ENCODE assay signal across 23 mouse cellular contexts in the genomic region with DNA sequence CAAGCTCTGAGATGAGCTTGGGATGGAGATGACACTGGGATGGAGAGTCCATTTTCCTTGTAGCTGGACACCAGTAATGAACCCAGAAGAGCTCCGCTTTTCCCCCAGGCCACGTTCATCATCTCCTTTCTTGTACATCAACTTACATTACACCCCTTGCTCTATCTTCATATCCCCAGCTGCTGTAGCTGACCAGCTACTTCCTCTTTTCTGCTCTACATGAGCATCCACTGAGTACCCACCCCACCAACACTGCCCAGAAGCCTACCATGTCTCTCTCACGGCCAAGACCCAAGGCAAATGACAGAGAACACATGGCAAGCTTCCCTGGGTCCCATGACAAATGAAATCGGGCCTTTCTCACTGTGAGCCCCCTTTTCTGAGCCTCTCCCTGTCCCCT.
A peak's percentile ranks its signal among the peaks of the same experiment; 100 is the strongest.
DNase-seq lines count a peak whose midpoint lies in the region; ATAC-seq and TF ChIP-seq lines count a peak whose summit lies in the region.
"Had no signal": no experiment of that assay in that cellular context is flagged by ENCODE, and none has a peak within 500 bp of the region (broad histone marks: within the 10 kb centered on the region; RNA-seq: fewer than 3 reads in every experiment).

No protein-coding gene starts in this region.

- peak; percentile 87 for ATAC-seq in common myeloid progenitor, adult 5-6 weeks (replicated peaks; ENCODE audit: low read depth, poor library complexity, severe bottlenecking)
- ATAC-seq in granulocyte monocyte progenitor cell, adult 5-6 weeks (replicated peaks; ENCODE audit: poor library complexity, severe bottlenecking), result peak; percentile 69
- ATAC-seq: intestine, embryonic 16.5 days; Patski had no signal

- no peaks in the 10 kb centered on the region for H3K27me3 ChIP-seq in forebrain, embryonic 10.5 days (ENCODE audit: poor library complexity, severe bottlenecking)
- H3K27me3 ChIP-seq: CH12.LX; heart, embryonic 12.5 days; heart, embryonic 15.5 days; hindbrain, embryonic 12.5 days; hindbrain, embryonic 15.5 days; Patski had no signal

- no peaks in the 10 kb centered on the region for H3K36me3 ChIP-seq in forebrain, embryonic 10.5 days (replicated peaks)
- H3K36me3 ChIP-seq: G1E; heart, embryonic 12.5 days; heart, embryonic 15.5 days; hindbrain, embryonic 12.5 days; hindbrain, embryonic 15.5 days had no signal

- peaks cover 19% of the 10 kb centered on the region for H3K4me1 ChIP-seq in forebrain, embryonic 10.5 days
- H3K4me1 ChIP-seq: heart, embryonic 12.5 days; heart, embryonic 15.5 days had no signal

- H3K4me3 ChIP-seq in layer of hippocampus, adult 2 months, result no peak overlapping the region
- no peak overlapping the region for H3K4me3 ChIP-seq in forebrain, embryonic 10.5 days
- H3K4me3 ChIP-seq: gastrocnemius, adult 2 months; heart, embryonic 12.5 days; heart, embryonic 15.5 days; hindbrain, embryonic 12.5 days; hindbrain, embryonic 15.5 days had no signal

- 91% methylated on average over 4 of the region's 4 CpGs for WGBS in forebrain, embryonic 10.5 days

- DNase-seq in layer of hippocampus, adult 2 months (ENCODE audit: low spot score in 2 of 2), result no peak
- no peak for DNase-seq in layer of hippocampus, postnatal 25 days (ENCODE audit: extremely low spot score in 1 of 2, low spot score in 1 of 2)
- no peak for DNase-seq in forebrain, embryonic 10.5 days (ENCODE audit: extremely low spot score, low spot score)
- DNase-seq in ovary, postnatal 10 days (ENCODE audit: low spot score), result no peak
- DNase-seq: adrenal gland, postnatal 14 days; B cell, adult 2 months; cerebellum, adult 11 months; cerebellum, postnatal 25 days; forebrain, postnatal 0 days; gastrocnemius, adult 2 months; gastrocnemius, postnatal 14 days; heart, adult 18-20 months; heart, postnatal 36 days had no signal

- H3K9me3 ChIP-seq in forebrain, embryonic 10.5 days, result no peaks in the 10 kb centered on the region
- H3K9me3 ChIP-seq: heart, embryonic 12.5 days; heart, embryonic 15.5 days; hindbrain, embryonic 12.5 days; hindbrain, embryonic 15.5 days had no signal

- peak overlapping the region; percentile 88 for H3K27ac ChIP-seq in layer of hippocampus, adult 2 months
- no peak overlapping the region for H3K27ac ChIP-seq in forebrain, embryonic 10.5 days
- H3K27ac ChIP-seq: gastrocnemius, adult 2 months; heart, embryonic 15.5 days; hindbrain, embryonic 12.5 days; hindbrain, embryonic 15.5 days had no signal

- TF ChIP-seq CTCF in layer of hippocampus, adult 2 months (conservative IDR thresholded peaks at IDR 0.05), result no peak
